In the genomic region with DNA sequence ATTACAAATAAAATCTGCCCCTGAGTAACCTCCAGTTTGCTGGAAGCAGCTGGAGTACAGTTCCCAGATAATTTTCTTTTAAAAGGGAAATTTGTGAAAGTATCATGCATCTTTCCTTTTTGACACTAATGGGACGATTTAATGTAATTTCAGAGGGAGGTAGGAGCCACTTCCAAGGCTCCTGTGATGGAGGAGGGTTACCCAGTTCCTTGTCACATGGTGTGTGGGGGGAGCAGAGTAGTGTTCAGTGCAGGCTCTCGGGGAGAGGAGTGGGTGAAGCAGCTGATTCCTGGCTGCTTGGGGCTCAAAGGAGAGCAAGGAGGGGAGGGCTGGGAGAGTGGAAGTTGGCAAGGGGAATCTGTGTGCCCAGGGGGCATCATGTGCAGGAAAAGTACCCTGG, we compare ENCODE assay signal across 21 mouse cellular contexts.
DNase-seq lines count a peak whose midpoint lies in the region; ATAC-seq and TF ChIP-seq lines count a peak whose summit lies in the region.
"Had no signal": no experiment of that assay in that cellular context is flagged by ENCODE, and none has a peak within 500 bp of the region (broad histone marks: within the 10 kb centered on the region; RNA-seq: fewer than 3 reads in every experiment).

No protein-coding gene starts in this region.

- no peak overlapping the region for H3K4me3 ChIP-seq in forebrain, embryonic 15.5 days
- no peak overlapping the region for H3K4me3 ChIP-seq in forebrain, embryonic 10.5 days
- no peak overlapping the region for H3K4me3 ChIP-seq in hindbrain, embryonic 12.5 days
- H3K4me3 ChIP-seq in hindbrain, embryonic 16.5 days (ENCODE audit: low read length): no peak overlapping the region
- H3K4me3 ChIP-seq in macrophage (ENCODE audit: inconsistent target): no peak overlapping the region
- H3K4me3 ChIP-seq: embryonic facial prominence, embryonic 10.5 days; heart, adult 2 months; heart, embryonic 15.5 days had no signal

- WGBS in forebrain, embryonic 15.5 days: 37% methylated on average over 2 of the region's 2 CpGs
- 78% methylated on average over 2 of the region's 2 CpGs for WGBS in forebrain, embryonic 10.5 days
- WGBS in hindbrain, embryonic 12.5 days: 55% methylated on average over 2 of the region's 2 CpGs
- WGBS in hindbrain, embryonic 16.5 days: 38% methylated on average over 2 of the region's 2 CpGs
- WGBS in macrophage (ENCODE audit: missing documents): 76% methylated on average over 2 of the region's 2 CpGs

- peaks cover 22% of the 10 kb centered on the region for H3K4me1 ChIP-seq in forebrain, embryonic 15.5 days
- H3K4me1 ChIP-seq in forebrain, embryonic 10.5 days: peaks cover 10% of the 10 kb centered on the region
- peaks cover 7% of the 10 kb centered on the region; the same call in 1 of the 2 replicates for H3K4me1 ChIP-seq in hindbrain, embryonic 12.5 days
- H3K4me1 ChIP-seq in hindbrain, embryonic 16.5 days (ENCODE audit: control insufficient read depth, insufficient read depth, low read depth, low read length): peaks cover 11% of the 10 kb centered on the region
- H3K4me1 ChIP-seq: embryonic facial prominence, embryonic 10.5 days; heart, embryonic 15.5 days had no signal

- no peak overlapping the region for H3K4me2 ChIP-seq in forebrain, embryonic 15.5 days (replicated peaks)
- H3K4me2 ChIP-seq in hindbrain, embryonic 12.5 days (replicated peaks): no peak overlapping the region
- H3K4me2 ChIP-seq in hindbrain, embryonic 16.5 days (ENCODE audit: low read length): no peak overlapping the region
- H3K4me2 ChIP-seq: heart, embryonic 11.5 days; heart, embryonic 15.5 days had no signal

- peak; percentile 63; the same call in 1 of the 2 replicates for ATAC-seq in forebrain, embryonic 15.5 days (replicated peaks)
- 0 out of 2 replicates have a peak, but pooled peaks have one; percentile 38 for ATAC-seq in hindbrain, embryonic 12.5 days (ENCODE audit: low FRiP score)
- ATAC-seq in hindbrain, embryonic 16.5 days: no peak
- ATAC-seq in megakaryocyte-erythroid progenitor cell, adult 5-6 weeks (replicated peaks; ENCODE audit: low FRiP score, low TSS enrichment, poor library complexity, severe bottlenecking): no peak
- ATAC-seq: activated CD4-positive, CD25-positive, alpha-beta regulatory T cell, adult 4 months; hindbrain, postnatal 0 days; Patski had no signal

- no peaks in the 10 kb centered on the region for H3K9me3 ChIP-seq in forebrain, embryonic 15.5 days
- H3K9me3 ChIP-seq in forebrain, embryonic 10.5 days: no peaks in the 10 kb centered on the region
- H3K9me3 ChIP-seq in hindbrain, embryonic 12.5 days (replicated peaks): no peaks in the 10 kb centered on the region
- no peaks in the 10 kb centered on the region for H3K9me3 ChIP-seq in hindbrain, embryonic 16.5 days (ENCODE audit: control insufficient read depth, low read length)
- H3K9me3 ChIP-seq: embryonic facial prominence, embryonic 10.5 days; heart, embryonic 15.5 days had no signal

- no peak for TF ChIP-seq POLR2A in brain, embryonic 14.5 days (IDR thresholded peaks at IDR 0.05; ENCODE audit: borderline replicate concordance, extremely low read depth, insufficient read depth, insufficient read length, poor library complexity, severe bottlenecking)

- no peaks in the 10 kb centered on the region; the same call in 1 of the 2 replicates for H3K79me2 ChIP-seq in macrophage (ENCODE audit: inconsistent target)

- no peaks in the 10 kb centered on the region for H3K36me3 ChIP-seq in forebrain, embryonic 15.5 days
- H3K36me3 ChIP-seq in forebrain, embryonic 10.5 days (replicated peaks): no peaks in the 10 kb centered on the region
- H3K36me3 ChIP-seq in hindbrain, embryonic 12.5 days: no peaks in the 10 kb centered on the region
- no peaks in the 10 kb centered on the region for H3K36me3 ChIP-seq in hindbrain, embryonic 16.5 days (ENCODE audit: control insufficient read depth, insufficient read depth, low read length)
- no peaks in the 10 kb centered on the region for H3K36me3 ChIP-seq in macrophage (ENCODE audit: inconsistent target)
- H3K36me3 ChIP-seq: embryonic facial prominence, embryonic 10.5 days; heart, embryonic 15.5 days had no signal

- no peak overlapping the region for H3K9ac ChIP-seq in forebrain, embryonic 15.5 days (replicated peaks)
- no peak overlapping the region for H3K9ac ChIP-seq in hindbrain, embryonic 12.5 days
- H3K9ac ChIP-seq in hindbrain, embryonic 16.5 days (ENCODE audit: low read depth, low read length): no peak overlapping the region
- H3K9ac ChIP-seq: heart, embryonic 15.5 days had no signal

- DNase-seq in forebrain, embryonic 10.5 days (ENCODE audit: extremely low spot score, low spot score): no peak
- DNase-seq in brain, embryonic 14.5 days (ENCODE audit: low read depth): peak; percentile 56
- DNase-seq: adrenal gland, postnatal 14 days; cerebellum, adult 2 months; cerebellum, postnatal 10 days; gastrocnemius, postnatal 36 days; heart, adult 2 months; heart, postnatal 14 days; kidney, adult 18-20 months had no signal

- 0 out of 2 replicates have a peak overlapping the region, but pooled peaks have one; percentile 3 for H3K27ac ChIP-seq in forebrain, embryonic 15.5 days (replicated peaks)
- no peak overlapping the region for H3K27ac ChIP-seq in forebrain, embryonic 10.5 days
- H3K27ac ChIP-seq in hindbrain, embryonic 12.5 days: no peak overlapping the region
- H3K27ac ChIP-seq in hindbrain, embryonic 16.5 days (ENCODE audit: low read depth, low read length): no peak overlapping the region
- H3K27ac ChIP-seq in macrophage: peak overlapping the region; percentile 44
- H3K27ac ChIP-seq: embryonic facial prominence, embryonic 10.5 days; heart, adult 2 months; heart, embryonic 15.5 days; hindbrain, postnatal 0 days had no signal

- TF ChIP-seq CTCF in brain, embryonic 14.5 days (IDR thresholded peaks at IDR 0.05; ENCODE audit: borderline replicate concordance, extremely low read depth, insufficient read depth, insufficient read length): no peak

- no peaks in the 10 kb centered on the region for H3K27me3 ChIP-seq in forebrain, embryonic 15.5 days
- H3K27me3 ChIP-seq in forebrain, embryonic 10.5 days (ENCODE audit: poor library complexity, severe bottlenecking): no peaks in the 10 kb centered on the region
- H3K27me3 ChIP-seq in hindbrain, embryonic 12.5 days: no peaks in the 10 kb centered on the region
- no peaks in the 10 kb centered on the region for H3K27me3 ChIP-seq in hindbrain, embryonic 16.5 days (replicated peaks; ENCODE audit: control insufficient read depth, insufficient read depth, low read length)
- H3K27me3 ChIP-seq: CH12.LX; heart, embryonic 15.5 days had no signal

Comparison
In these comparisons a context has a peak if more than half of its experiments do, and no peak if none do; other contexts are left out.
1. ATAC-seq: peak in forebrain, embryonic 15.5 days (single experiment) and hindbrain, embryonic 12.5 days (single experiment); none in hindbrain, embryonic 16.5 days (single experiment) and megakaryocyte-erythroid progenitor cell, adult 5-6 weeks (single experiment).
2. H3K27ac ChIP-seq: peak in forebrain, embryonic 15.5 days (single experiment) and macrophage (single experiment); none in forebrain, embryonic 10.5 days (single experiment), hindbrain, embryonic 12.5 days (single experiment) and hindbrain, embryonic 16.5 days (single experiment).